9 mouse cellular contexts compared by ENCODE assay signal in genomic region chr2:91455826-91456225, GRCm38 (mm10). TPM values are rescaled to one million over a fixed set of nuclear protein-coding genes. Genes with fewer than 3 reads are reported as not detected.
DNase-seq lines count a peak whose midpoint lies in the region; ATAC-seq and TF ChIP-seq lines count a peak whose summit lies in the region.
"Had no signal": no experiment of that assay in that cellular context is flagged by ENCODE, and none has a peak within 500 bp of the region (broad histone marks: within the 10 kb centered on the region; RNA-seq: fewer than 3 reads in every experiment).

No protein-coding gene starts in this region.

- H3K27me3 ChIP-seq in kidney, embryonic 16.5 days (ENCODE audit: insufficient read depth, low read length), result no peaks in the 10 kb centered on the region
- no peaks in the 10 kb centered on the region for H3K27me3 ChIP-seq in heart, postnatal 0 days (ENCODE audit: control insufficient read depth, insufficient read depth, low read length)
- H3K27me3 ChIP-seq: lung, embryonic 15.5 days had no signal

- no peak for ATAC-seq in kidney, embryonic 16.5 days (ENCODE audit: low FRiP score, low TSS enrichment)
- no peak for ATAC-seq in heart, postnatal 0 days (ENCODE audit: insufficient read depth, low read depth)
- 0 out of 2 replicates have a peak, but pooled peaks have one; percentile 40 for ATAC-seq in monocyte, adult 5-6 weeks (replicated peaks; ENCODE audit: insufficient number of reproducible peaks, low FRiP score, low TSS enrichment, poor library complexity, severe bottlenecking)

- no peak overlapping the region for H3K4me3 ChIP-seq in kidney, embryonic 16.5 days (ENCODE audit: low read length)
- no peak overlapping the region for H3K4me3 ChIP-seq in heart, postnatal 0 days (ENCODE audit: low read depth, low read length)
- H3K4me3 ChIP-seq: lung, embryonic 15.5 days had no signal

- no peak for TF ChIP-seq EP300 in heart, postnatal 0 days (IDR thresholded peaks at IDR 0.05; ENCODE audit: low read depth)

- H3K27ac ChIP-seq in kidney, embryonic 16.5 days (ENCODE audit: low read length), result no peak overlapping the region
- H3K27ac ChIP-seq in heart, postnatal 0 days (ENCODE audit: low read depth), result no peak overlapping the region

- under 1% methylated on average over 4 of the region's 4 CpGs for WGBS in kidney, embryonic 16.5 days
- 3% methylated on average over 4 of the region's 4 CpGs for WGBS in heart, postnatal 0 days

- peak; percentile 46 for DNase-seq in adrenal gland, adult 2 months
- DNase-seq in adrenal gland, adult 8-10 months, result no peak
- peak; percentile 26 to 60 for DNase-seq in kidney, adult 8-10 months
- DNase-seq in NIH3T3 (ENCODE audit: low read depth), result peak; percentile 78
- peak; percentile 61 for DNase-seq in heart, postnatal 0 days (ENCODE audit: low spot score)
- no peak for DNase-seq in gastrocnemius, postnatal 25 days

- peaks cover 38% of the 10 kb centered on the region for H3K4me1 ChIP-seq in kidney, embryonic 16.5 days (ENCODE audit: insufficient read depth, low read length)
- peaks cover 21% of the 10 kb centered on the region for H3K4me1 ChIP-seq in heart, postnatal 0 days (ENCODE audit: control insufficient read depth, insufficient read depth)

- H3K9ac ChIP-seq in kidney, embryonic 16.5 days (replicated peaks; ENCODE audit: low read length), result no peak overlapping the region
- no peak overlapping the region for H3K9ac ChIP-seq in heart, postnatal 0 days (replicated peaks; ENCODE audit: low read depth, low read length)
- H3K9ac ChIP-seq: lung, embryonic 15.5 days had no signal

- peak; percentile 77 for TF ChIP-seq CTCF in heart, postnatal 0 days (IDR thresholded peaks at IDR 0.05; ENCODE audit: low read depth)

- no peak overlapping the region for H3K4me2 ChIP-seq in kidney, embryonic 16.5 days (replicated peaks; ENCODE audit: low read depth, low read length)
- no peak overlapping the region for H3K4me2 ChIP-seq in heart, postnatal 0 days (ENCODE audit: low read depth, low read length)
- H3K4me2 ChIP-seq: lung, embryonic 15.5 days had no signal

- no peaks in the 10 kb centered on the region for H3K36me3 ChIP-seq in kidney, embryonic 16.5 days (ENCODE audit: insufficient read depth, low read length)
- H3K36me3 ChIP-seq in heart, postnatal 0 days (replicated peaks; ENCODE audit: control insufficient read depth, insufficient read depth, low read length), result no peaks in the 10 kb centered on the region
- H3K36me3 ChIP-seq: lung, embryonic 15.5 days had no signal

- H3K9me3 ChIP-seq in kidney, embryonic 16.5 days (ENCODE audit: low read length), result no peaks in the 10 kb centered on the region
- no peaks in the 10 kb centered on the region for H3K9me3 ChIP-seq in heart, postnatal 0 days (replicated peaks; ENCODE audit: control insufficient read depth, low read length)
- H3K9me3 ChIP-seq: lung, embryonic 15.5 days had no signal

RNA-seq across cellular contexts. Expression of gene Lrp4, which starts 1.5 kb away (rescaled TPM):
- total RNA-seq in adrenal gland, adult 2 months (2021), result 1 to 10 TPM; 3.5 to 6.5 TPM
- polyA plus RNA-seq in adrenal gland, adult 2 months (2012; rRNA removed), result 2.0 and 2.4 TPM in 2 replicates
- total RNA-seq in adrenal gland, adult 8-10 months (2022), result 10 to 100 TPM in 2 of 4 experiments, 1 to 10 TPM in 2; 6.3 to 11.2 (median 9.5) TPM
- polyA plus RNA-seq in kidney, embryonic 16.5 days (2015; fragmentation: Nextera tagmentation; extraction: Ambion mirVana), result 7.6 and 9.0 TPM in 2 replicates
- 12.2 and 22.3 TPM in 2 replicates for total RNA-seq in heart, postnatal 0 days (2014; rRNA removed; ENCODE audit: low replicate concordance)
- polyA plus RNA-seq in heart, postnatal 0 days (2015; fragmentation: Nextera tagmentation; extraction: Ambion mirVana), result 2.7 and 2.8 TPM in 2 replicates
- total RNA-seq in monocyte, adult 5-6 weeks (2017), result 1.4 to 2.5 TPM (median 1.6 TPM) in 3 replicates
- 10 to 100 TPM in 1 of 2 experiments, 1 to 10 TPM in 1; 8.9 to 12.1 TPM for total RNA-seq in gastrocnemius, postnatal 25 days (2021)

RNA-seq across cellular contexts. Expression of gene 1110051M20Rik, which starts 11.3 kb away (rescaled TPM):
- 10 to 100 TPM; 14.7 to 19.2 TPM for total RNA-seq in adrenal gland, adult 2 months (2021)
- 14.9 and 16.0 TPM in 2 replicates for polyA plus RNA-seq in adrenal gland, adult 2 months (2012; rRNA removed)
- 10 to 100 TPM; 17.8 to 35.6 (median 28.3) TPM for total RNA-seq in adrenal gland, adult 8-10 months (2022)
- polyA plus RNA-seq in kidney, embryonic 16.5 days (2015; fragmentation: Nextera tagmentation; extraction: Ambion mirVana), result 66.9 and 68.9 TPM in 2 replicates
- total RNA-seq in heart, postnatal 0 days (2014; rRNA removed; ENCODE audit: low replicate concordance), result 24.5 and 32.0 TPM in 2 replicates
- 24.6 and 27.8 TPM in 2 replicates for polyA plus RNA-seq in heart, postnatal 0 days (2015; fragmentation: Nextera tagmentation; extraction: Ambion mirVana)
- 4.0 to 12.7 TPM (median 5.5 TPM) in 3 replicates for total RNA-seq in monocyte, adult 5-6 weeks (2017)
- 10 to 100 TPM; 12.6 to 13.6 TPM for total RNA-seq in gastrocnemius, postnatal 25 days (2021)

Comparison
In these comparisons a context has a peak if more than half of its experiments do, and no peak if none do; other contexts are left out.
1. DNase-seq: peak in adrenal gland, adult 2 months (single experiment), kidney, adult 8-10 months (2 of 2), NIH3T3 (single experiment) and heart, postnatal 0 days (single experiment); none in adrenal gland, adult 8-10 months (single experiment) and gastrocnemius, postnatal 25 days (single experiment).